34 mouse cellular contexts compared by ENCODE assay signal in the genomic region with DNA sequence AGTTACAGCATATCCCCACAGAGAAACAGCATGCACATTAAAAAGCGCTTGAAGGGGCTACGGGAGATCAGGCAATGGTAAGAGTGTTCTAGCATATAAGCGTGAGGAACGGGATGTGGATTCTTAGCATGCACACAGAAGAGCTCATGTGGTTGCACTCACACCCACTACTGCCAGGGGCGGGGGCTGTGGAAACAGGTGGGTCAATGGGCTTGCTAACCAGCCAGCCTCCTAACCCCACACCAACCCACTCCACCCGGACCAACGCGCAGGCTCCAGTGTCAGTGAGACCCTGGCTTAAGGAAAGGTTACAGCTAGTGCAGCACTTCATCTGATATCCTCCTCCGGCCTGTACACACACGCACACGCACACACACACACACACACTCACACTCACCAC.
"Had no signal": no experiment of that assay in that cellular context is flagged by ENCODE, and none has a peak within 500 bp of the region (broad histone marks: within the 10 kb centered on the region; RNA-seq: fewer than 3 reads in every experiment).

No protein-coding gene starts in this region.

- H3K9me3 ChIP-seq: heart, embryonic 10.5 days; heart, embryonic 12.5 days; heart, embryonic 13.5 days; heart, embryonic 15.5 days; hindbrain, embryonic 10.5 days; hindbrain, embryonic 12.5 days; hindbrain, embryonic 13.5 days; hindbrain, embryonic 15.5 days; intestine, embryonic 15.5 days; kidney, embryonic 15.5 days had no signal

- H3K27ac ChIP-seq: heart, embryonic 10.5 days; heart, embryonic 13.5 days; heart, embryonic 15.5 days; hindbrain, embryonic 10.5 days; hindbrain, embryonic 12.5 days; hindbrain, embryonic 13.5 days; hindbrain, embryonic 14.5 days; hindbrain, embryonic 15.5 days; hindbrain, postnatal 0 days; intestine, embryonic 15.5 days; kidney, embryonic 15.5 days; kidney, postnatal 0 days; layer of hippocampus, adult 2 months; left cerebral cortex, adult 2 months had no signal

- H3K27me3 ChIP-seq: heart, embryonic 12.5 days; heart, embryonic 13.5 days; heart, embryonic 15.5 days; hindbrain, embryonic 12.5 days; hindbrain, embryonic 13.5 days; hindbrain, embryonic 15.5 days; intestine, embryonic 15.5 days; kidney, embryonic 15.5 days had no signal

- H3K4me3 ChIP-seq: heart, embryonic 10.5 days; heart, embryonic 12.5 days; heart, embryonic 13.5 days; heart, embryonic 15.5 days; hindbrain, embryonic 10.5 days; hindbrain, embryonic 12.5 days; hindbrain, embryonic 13.5 days; hindbrain, embryonic 15.5 days; intestine, embryonic 15.5 days; kidney, embryonic 15.5 days; layer of hippocampus, adult 2 months; left cerebral cortex, adult 2 months had no signal

- DNase-seq: heart, postnatal 10 days; heart, postnatal 36 days; heart, postnatal 4 days; kidney, adult 11 months; kidney, adult 18-20 months; kidney, adult 2 months; kidney, adult 8-10 months; kidney, adult 9 months; kidney, postnatal 10 days; kidney, postnatal 14 days; kidney, postnatal 25 days; kidney, postnatal 36 days; kidney, postnatal 4 days; layer of hippocampus, adult 9-11 months; layer of hippocampus, postnatal 36 days had no signal

- H3K4me1 ChIP-seq: heart, embryonic 10.5 days; heart, embryonic 12.5 days; heart, embryonic 13.5 days; heart, embryonic 15.5 days; hindbrain, embryonic 10.5 days; hindbrain, embryonic 12.5 days; hindbrain, embryonic 13.5 days; hindbrain, embryonic 15.5 days; intestine, embryonic 15.5 days; kidney, embryonic 15.5 days had no signal

- ATAC-seq: hindbrain, embryonic 16.5 days; hindbrain, postnatal 0 days; inflammation-experienced regulatory T-cells, adult 6 months; intestine, embryonic 15.5 days; intestine, embryonic 16.5 days had no signal

- H3K4me2 ChIP-seq: heart, embryonic 11.5 days; heart, embryonic 12.5 days; heart, embryonic 13.5 days; heart, embryonic 15.5 days; hindbrain, embryonic 12.5 days; hindbrain, embryonic 13.5 days; hindbrain, embryonic 14.5 days; hindbrain, embryonic 15.5 days; intestine, embryonic 15.5 days; kidney, embryonic 15.5 days had no signal

- H3K9ac ChIP-seq: heart, embryonic 12.5 days; heart, embryonic 13.5 days; heart, embryonic 15.5 days; hindbrain, embryonic 12.5 days; hindbrain, embryonic 13.5 days; hindbrain, embryonic 14.5 days; hindbrain, embryonic 15.5 days; intestine, embryonic 15.5 days; kidney, embryonic 15.5 days had no signal
